Mouse (Mus musculus) liver, postnatal 0 days (tissue): ENCODE data around the gene Myh6. TPM values are rescaled to one million over a fixed set of nuclear protein-coding genes. Genes with fewer than 3 reads are reported as not detected.

ENCODE experiments used
- ATAC-seq: fragments of 200-750 bp; cut with Nextera tagmentation; 2 replicates; pipeline ENCODE4 v1.8.0; 2017; ENCODE audit warnings: mild to moderate bottlenecking, moderate library complexity
- DNase-seq: peaks from one replicate; pipeline ENCODE4 v3.0.0-alpha.2; 2016
- H3K27ac ChIP-seq: fragments of 300-500 bp; sonication (generic); 2 replicates; pipeline ENCODE4 v1.5.1; 2014; ENCODE audit warnings: antibody characterized with exemption, moderate library complexity, mild to moderate bottlenecking, low read depth
- H3K27me3 ChIP-seq: fragments of 300-500 bp; sonication (generic); 2 replicates; pipeline ENCODE4 v1.6.1; 2014; ENCODE audit warnings: low read length, control low read depth, mixed read lengths; ENCODE audit not compliant: insufficient read depth
- H3K36me3 ChIP-seq: fragments of 300-500 bp; sonication (generic); replicated peaks from 2 replicates; pipeline ENCODE4 v1.6.1; 2014; ENCODE audit warnings: mild to moderate bottlenecking, control low read depth, low read length, moderate library complexity, mixed read lengths; ENCODE audit not compliant: insufficient read depth
- H3K4me1 ChIP-seq: fragments of 300-500 bp; sonication (generic); 2 replicates; pipeline ENCODE4 v1.6.1; 2014; ENCODE audit warnings: antibody characterized with exemption, mild to moderate bottlenecking, control low read depth; ENCODE audit not compliant: insufficient read depth
- H3K4me2 ChIP-seq: fragments of 300-500 bp; sonication (generic); 2 replicates; pipeline ENCODE4 v1.6.1; 2014; ENCODE audit warnings: low read depth, mild to moderate bottlenecking, low read length, moderate library complexity, mixed read lengths
- H3K4me3 ChIP-seq: fragments of 300-500 bp; sonication (generic); 2 replicates; pipeline ENCODE4 v1.5.1; 2014; ENCODE audit warnings: low read depth, low read length
- H3K9ac ChIP-seq: fragments of 300-500 bp; sonication (generic); replicated peaks from 2 replicates; pipeline ENCODE4 v1.6.1; 2014; ENCODE audit warnings: mild to moderate bottlenecking, moderate library complexity
- H3K9me3 ChIP-seq: fragments of 300-500 bp; sonication (generic); 2 replicates; pipeline ENCODE4 v1.6.1; 2016; ENCODE audit warnings: mild to moderate bottlenecking, control low read depth, low read length, mixed read lengths
- CTCF ChIP-seq: sonication (generic); IDR thresholded peaks from 2 replicates; pipeline ENCODE4 v1.5.1; 2016; ENCODE audit warnings: antibody characterized with exemption, low read depth
- EP300 ChIP-seq: IDR thresholded peaks from 2 replicates; pipeline ENCODE4 v1.6.1; 2016; ENCODE audit warnings: antibody characterized with exemption, low read depth, mild to moderate bottlenecking
- WGBS: fragments of 180-500 bp; shearing (Covaris S2); extraction: QIAGEN DNeasy Blood & Tissue Kit; methylation state at CpG from one replicate; pipeline ENCODE4 v1.1.7; 2014; ENCODE audit not compliant: insufficient replicate concordance; 5-methylcytosine and 5-hydroxymethylcytosine counted together
- microRNA counts: library from miRNA; unstranded; fragments of <30 nt; microRNA quantifications from one replicate; lab custom pipeline; 2015
- microRNA-seq: library from miRNA; unstranded; fragments of <30 nt; microRNA quantifications from one replicate; pipeline ENCODE4, GENCODE M21; 2016
- polyA plus RNA-seq: library from polyadenylated mRNA; unstranded; fragments of >200 nt; fragmentation: Nextera tagmentation; extraction: Ambion mirVana; gene quantifications from 2 replicates; pipeline ENCODE4 v1.2.1, GENCODE M21; 2015

Myh6 gene
- polyA plus RNA-seq, 1 experiment from 2014 or later, result 0.36 TPM

DNA sequence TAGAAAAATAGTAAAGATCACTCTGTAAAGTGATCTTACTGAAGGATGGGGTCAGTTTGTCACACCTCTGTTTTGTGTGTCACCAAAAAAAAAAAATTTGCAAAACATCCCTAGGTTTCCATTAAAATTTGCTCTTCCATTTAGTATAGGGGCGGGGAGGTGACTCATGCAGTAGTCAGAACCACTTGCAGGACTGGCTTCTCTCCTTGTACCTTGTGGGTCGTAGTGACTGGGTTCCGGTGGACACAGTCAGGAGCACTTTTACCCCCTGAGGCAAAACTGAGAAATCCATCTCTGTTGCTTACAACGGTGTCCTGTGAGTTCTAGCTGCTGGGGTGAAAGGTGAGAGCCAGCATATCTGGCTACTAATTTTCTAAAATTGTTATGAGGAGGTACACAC is 63.1 kb downstream of the Myh6 start:
- Histone ChIP-seq H3K4me1 (peaks cover 4% of the 10 kb centered on the region; the same call in 1 of the 2 replicates), H3K36me3 (peaks cover 6% of the 10 kb centered on the region; the same call in 1 of the 2 replicates), H3K27ac (no peak overlapping the region), H3K27me3 (no peaks in the 10 kb centered on the region), H3K9ac (no peak overlapping the region), H3K4me3 (no peak overlapping the region), H3K9me3 (no peaks in the 10 kb centered on the region), H3K4me2 (no peak overlapping the region)
- TF ChIP-seq EP300 (no peak), CTCF (no peak)
- WGBS, result 87% methylated on average over 4 of the region's 4 CpGs
- DNase-seq (no peak), ATAC-seq (no peak)

DNA sequence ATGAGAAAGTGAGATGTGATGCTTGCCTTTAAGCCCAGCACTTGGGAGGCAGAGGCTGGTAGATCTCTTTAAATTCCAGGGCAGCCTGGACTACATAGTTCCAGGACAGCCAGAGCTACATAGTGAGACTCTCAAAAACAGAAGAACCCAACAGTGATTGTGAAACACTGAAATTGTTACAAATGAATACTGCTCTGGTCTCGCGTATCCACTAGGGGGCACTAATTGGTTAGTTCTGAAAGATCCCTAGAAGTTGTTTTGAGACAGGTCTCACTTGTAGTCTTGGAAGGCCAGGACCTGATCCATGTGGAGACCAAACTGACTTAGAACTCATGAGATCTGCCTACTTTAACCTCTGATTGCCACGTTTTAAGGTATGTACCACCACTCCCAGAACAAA is 66.3 kb downstream of the Myh6 start:
- Histone ChIP-seq H3K9ac (no peak overlapping the region), H3K4me3 (no peak overlapping the region), H3K4me2 (no peak overlapping the region), H3K4me1 (peaks cover 8% of the 10 kb centered on the region; the same call in 1 of the 2 replicates), H3K9me3 (no peaks in the 10 kb centered on the region), H3K27ac (no peak overlapping the region), H3K27me3 (no peaks in the 10 kb centered on the region), H3K36me3 (peaks cover 35% of the 10 kb centered on the region)
- peak; percentile 70 for ATAC-seq
- WGBS, result 1% methylated on average over 3 of the region's 3 CpGs
- TF ChIP-seq EP300 (no peak), CTCF (peak; percentile 85)
- DNase-seq, result peak; percentile 66

DNA sequence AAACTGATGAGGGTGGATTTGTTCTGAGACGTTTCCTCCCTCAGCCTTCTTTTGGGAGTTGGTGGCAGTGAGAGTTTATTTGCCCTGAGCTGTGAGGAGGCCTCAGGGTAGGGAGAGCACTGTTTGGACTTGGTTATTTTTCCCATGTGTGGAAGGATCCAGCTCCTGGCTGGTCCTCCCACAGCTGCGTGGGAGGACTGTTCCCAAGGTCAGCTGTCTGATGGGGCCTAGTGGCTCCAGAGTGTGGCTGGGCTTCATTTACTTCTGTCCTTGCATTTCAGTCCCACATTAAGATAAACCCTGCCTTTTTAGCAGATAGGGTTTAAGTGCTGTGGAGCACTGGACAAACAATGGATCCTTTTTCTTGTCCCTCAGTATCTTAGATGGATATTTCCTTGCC is 69.3 kb downstream of the Myh6 start:
- DNase-seq (no peak), ATAC-seq (no peak)
- TF ChIP-seq EP300, result no peak
- no peak for TF ChIP-seq CTCF
- no peak overlapping the region for H3K27ac ChIP-seq
- 52% methylated on average over 2 of the region's 2 CpGs for WGBS
- peaks cover 35% of the 10 kb centered on the region for H3K36me3 ChIP-seq
- no peaks in the 10 kb centered on the region for H3K9me3 ChIP-seq
- H3K4me3 ChIP-seq, result no peak overlapping the region
- no peak overlapping the region for H3K4me2 ChIP-seq
- H3K9ac ChIP-seq, result no peak overlapping the region
- H3K4me1 ChIP-seq, result peaks cover 17% of the 10 kb centered on the region
- no peaks in the 10 kb centered on the region for H3K27me3 ChIP-seq

DNA sequence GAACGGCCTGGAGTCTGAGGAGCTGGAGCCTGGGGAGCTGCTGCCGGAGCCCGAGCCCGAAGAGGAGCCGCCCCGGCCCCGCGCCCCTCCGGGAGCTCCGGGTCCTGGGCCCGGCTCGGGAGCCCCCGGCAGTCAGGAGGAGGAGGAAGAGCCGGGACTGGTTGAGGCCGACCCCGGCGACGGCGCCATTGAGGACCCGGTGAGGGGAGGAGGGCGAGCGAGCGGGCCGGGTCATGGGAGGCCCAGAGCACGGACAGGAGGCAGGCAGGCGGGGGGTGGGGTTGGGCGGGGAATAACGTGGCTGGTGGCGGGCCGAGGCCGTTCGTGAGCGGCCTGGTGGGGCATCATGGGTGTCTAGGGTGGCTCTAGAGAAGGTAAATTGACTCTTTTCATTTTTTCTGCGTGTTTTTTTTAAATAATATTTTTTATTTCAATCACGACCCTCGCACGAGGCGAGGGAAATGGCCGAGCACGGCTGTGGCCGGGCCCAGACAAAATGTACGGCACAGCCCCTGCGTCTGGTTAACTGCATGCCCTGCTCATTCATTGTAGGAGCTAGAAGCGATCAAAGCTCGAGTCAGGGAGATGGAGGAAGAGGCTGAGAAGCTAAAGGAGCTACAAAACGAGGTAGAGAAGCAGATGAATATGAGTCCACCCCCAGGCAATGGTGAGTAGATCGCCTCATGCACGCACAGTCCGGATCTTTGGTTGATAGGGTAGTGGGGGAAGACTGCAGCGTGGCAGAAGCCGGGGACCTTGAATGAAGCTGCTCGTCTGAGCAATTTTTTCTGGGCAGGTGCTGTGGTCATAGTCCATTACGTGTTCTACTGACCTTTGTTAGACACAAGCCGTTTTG is 72.2 kb downstream of the Myh6 start:
- no peaks in the 10 kb centered on the region for H3K9me3 ChIP-seq
- H3K4me3 ChIP-seq, result peak overlapping the region; percentile 98
- under 1% methylated on average over 45 of the region's 54 CpGs for WGBS
- peaks cover 13% of the 10 kb centered on the region for H3K4me1 ChIP-seq
- ATAC-seq (peak; percentile 47), DNase-seq (peak; percentile 77)
- TF ChIP-seq CTCF (no peak), EP300 (no peak)
- peak overlapping the region; percentile 91 for H3K4me2 ChIP-seq
- H3K27ac ChIP-seq, result peak overlapping the region; percentile 96
- peaks cover 35% of the 10 kb centered on the region for H3K36me3 ChIP-seq
- H3K9ac ChIP-seq, result peak overlapping the region; percentile 98
- H3K27me3 ChIP-seq, result no peaks in the 10 kb centered on the region

DNA sequence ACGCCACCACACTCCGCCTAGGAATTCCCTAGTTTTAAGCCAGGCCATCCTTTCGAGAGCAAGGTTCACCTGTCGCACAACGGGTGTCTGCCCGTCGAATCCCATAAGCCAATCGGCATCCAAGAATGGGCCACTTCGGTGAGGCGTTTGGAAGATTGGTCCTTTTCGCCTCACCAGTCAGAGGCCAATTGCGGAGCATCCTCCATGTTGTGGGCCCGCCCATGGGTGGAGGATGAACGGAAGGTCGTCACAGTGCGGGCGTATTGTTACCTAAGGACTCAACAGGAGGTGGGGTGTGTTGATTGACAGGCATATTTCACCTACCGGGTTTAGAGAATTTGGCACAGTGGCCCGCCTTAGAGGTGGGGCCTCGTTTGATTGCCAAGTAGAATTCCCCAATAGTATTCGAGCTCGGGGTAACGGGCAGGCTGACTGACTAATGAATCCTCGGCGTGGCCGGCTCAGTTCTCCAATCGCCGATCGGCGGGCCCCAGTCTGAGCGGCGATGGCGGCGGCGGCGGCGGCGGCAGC is 73.0 kb downstream of the Myh6 start:
- TF ChIP-seq CTCF, result no peak
- TF ChIP-seq EP300, result peak; percentile 52; the same call in 1 of the 2 replicates
- Histone ChIP-seq H3K9me3 (no peaks in the 10 kb centered on the region), H3K27me3 (no peaks in the 10 kb centered on the region), H3K4me1 (peaks cover 13% of the 10 kb centered on the region), H3K4me2 (peak overlapping the region; percentile 91), H3K4me3 (peak overlapping the region; percentile 98), H3K36me3 (peaks cover 30% of the 10 kb centered on the region), H3K27ac (peak overlapping the region; percentile 96), H3K9ac (peak overlapping the region; percentile 98)
- DNase-seq (peak; percentile 96), ATAC-seq (peak; percentile 97)
- WGBS, result under 1% methylated on average over 37 of the region's 38 CpGs

DNA sequence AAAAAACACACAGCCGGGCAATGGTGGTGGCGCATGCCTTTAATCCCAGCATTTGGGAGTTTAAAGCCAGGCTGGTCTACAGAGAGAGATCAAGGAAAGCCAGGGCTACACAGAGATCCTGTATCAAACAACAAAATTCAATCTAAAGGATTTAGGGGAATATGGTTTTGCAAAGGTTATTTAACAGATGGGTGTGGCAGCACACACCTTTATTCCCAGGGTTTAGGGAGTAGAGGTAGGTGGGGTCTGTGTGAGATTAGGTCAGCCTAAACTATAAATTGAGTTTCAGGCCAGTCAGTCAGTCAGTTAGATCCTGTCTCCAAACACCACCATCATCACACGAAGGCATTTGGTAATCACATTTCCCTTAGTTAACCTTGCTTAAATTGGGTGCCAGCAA is 74.5 kb downstream of the Myh6 start, which contains the start of gene Pabpn1:
TSS of gene Pabpn1 (plus strand) at position 301 of the 400 bp plus-strand sequence.
- TF ChIP-seq EP300 (no peak), CTCF (no peak)
- peak within 1 kb of the TSS; percentile 70 for H3K4me2 ChIP-seq
- H3K27ac ChIP-seq, result peak within 1 kb of the TSS; percentile 76
- H3K36me3 ChIP-seq, result peaks cover 18% of the 10 kb centered on the region
- H3K9me3 ChIP-seq, result no peaks in the 10 kb centered on the region
- H3K27me3 ChIP-seq, result no peaks in the 10 kb centered on the region
- peak within 1 kb of the TSS; percentile 98 for H3K4me3 ChIP-seq
- DNase-seq (no peak), ATAC-seq (no peak)
- peak within 1 kb of the TSS; percentile 50 for H3K9ac ChIP-seq
- 92% methylated on average over 3 of the region's 3 CpGs for WGBS
- H3K4me1 ChIP-seq, result peaks cover 13% of the 10 kb centered on the region

MicroRNAs within 50 kb of the gene (microRNA counts, 519-probe panel; counts per million panel counts)
- microRNA mmu-miR-208a (lab: Ali Mortazavi, UCI), result not detected
- microRNA mmu-miR-208b (lab: Ali Mortazavi, UCI), result not detected

Small RNA genes lying within 50 kb of the gene (microRNA-seq; reads per million reads assigned to microRNA genes)
- gene Mir208a (4.9 reads per million, percentile 7 among the genes with 10 or more reads in this experiment), gene Mir208b (52.3 reads per million, percentile 37 among the genes with 10 or more reads in this experiment)

Other genes with a start within 250 kb of the Myh6 start
- 2.2 and 2.8 TPM in 2 replicates for gene Slc7a8, start 185.0 kb downstream of the Myh6 start, polyA plus RNA-seq
- gene Rnf212b, start 152.8 kb downstream of the Myh6 start, polyA plus RNA-seq, result not detected in 2 replicates
- gene Homez, start 96.0 kb downstream of the Myh6 start, polyA plus RNA-seq, result 3.9 and 4.0 TPM in 2 replicates
- 0.85 and 0.99 TPM in 2 replicates for gene Ppp1r3e, start 89.4 kb downstream of the Myh6 start, polyA plus RNA-seq
- 1.1 and 1.4 TPM in 2 replicates for gene Bcl2l2, start 83.5 kb downstream of the Myh6 start, polyA plus RNA-seq
- 0.11 and 0.19 TPM in 2 replicates for gene Gm20521, start 83.5 kb downstream of the Myh6 start, polyA plus RNA-seq
- gene Pabpn1, start 74.4 kb downstream of the Myh6 start, polyA plus RNA-seq, result 38.2 and 46.6 TPM in 2 replicates
- gene Slc22a17, start 53.8 kb downstream of the Myh6 start, polyA plus RNA-seq, result 1.1 TPM in 2 replicates
- 0.21 and 0.26 TPM in 2 replicates for gene Efs, start 40.8 kb downstream of the Myh6 start, polyA plus RNA-seq
- gene Il25, start 34.2 kb downstream of the Myh6 start, polyA plus RNA-seq, result not detected in 2 replicates
- 0.17 TPM in 1 of 2 replicates, not detected in the other for gene Cmtm5, start 30.7 kb downstream of the Myh6 start, polyA plus RNA-seq
- not detected in 2 replicates for gene Gm17428, start 10.0 kb upstream of the Myh6 start, polyA plus RNA-seq
- gene Myh7, start 27.7 kb upstream of the Myh6 start, polyA plus RNA-seq, result 0.18 and 2.0 TPM in 2 replicates
- gene Ngdn, start 48.5 kb upstream of the Myh6 start, polyA plus RNA-seq, result 30.6 and 32.0 TPM in 2 replicates
- 0.78 and 1.0 TPM in 2 replicates for gene Zfhx2, start 125.4 kb upstream of the Myh6 start, polyA plus RNA-seq
- gene Thtpa, start 127.9 kb upstream of the Myh6 start, polyA plus RNA-seq, result 5.9 and 7.0 TPM in 2 replicates
- gene Ap1g2, start 139.7 kb upstream of the Myh6 start, polyA plus RNA-seq, result 7.8 and 9.6 TPM in 2 replicates
- not detected in 2 replicates for gene Jph4, start 150.0 kb upstream of the Myh6 start, polyA plus RNA-seq